Mouse (Mus musculus): ENCODE data around the gene Cct3.
A peak's percentile ranks its signal among the peaks of the same experiment; 100 is the strongest.
"Not testable (repeated sequence)": the region's sequence is repeated elsewhere in the genome, so short reads cannot be mapped to it uniquely, and the experiment has no call there.

Gene Cct3

GRCm38 (mm10) chr3:88296561-88297318 lies at the start of gene Cct3, which contains the start of gene Tsacc:
Cct3 (plus strand) TSS chr3:88297116.
Tsacc (minus strand) TSS chr3:88296999.
- DNase-seq (ENCODE audit: low spot score), result peak; percentile 81

GRCm38 (mm10) chr3:88247666-88248065 lies 49.2 kb upstream of the Cct3 start:
- no peak for DNase-seq (ENCODE audit: low spot score)

GRCm38 (mm10) chr3:88248406-88248805 lies 48.5 kb upstream of the Cct3 start:
- DNase-seq (ENCODE audit: low spot score), result no peak

- no peak for DNase-seq (ENCODE audit: low spot score)
Observed at GRCm38 (mm10) chr3:88252739-88253138, 44.2 kb upstream of the Cct3 start.

GRCm38 (mm10) chr3:88254268-88254926 lies 42.5 kb upstream of the Cct3 start, which contains the start of gene Rhbg:
Rhbg (minus strand) TSS chr3:88254709.
- DNase-seq (ENCODE audit: low spot score), result no peak

- DNase-seq (ENCODE audit: low spot score), result no peak
Observed at GRCm38 (mm10) chr3:88255950-88256349, 41.0 kb upstream of the Cct3 start.

- DNase-seq (ENCODE audit: low spot score), result no peak
Observed at GRCm38 (mm10) chr3:88256382-88256781, 40.5 kb upstream of the Cct3 start.

GRCm38 (mm10) chr3:88262346-88262745 lies 34.6 kb upstream of the Cct3 start:
- no peak for DNase-seq (ENCODE audit: low spot score)

GRCm38 (mm10) chr3:88268014-88268413 lies 28.9 kb upstream of the Cct3 start:
- not testable (repeated sequence) for DNase-seq (ENCODE audit: low spot score)

GRCm38 (mm10) chr3:88268991-88269390 lies 27.9 kb upstream of the Cct3 start:
- no peak for DNase-seq (ENCODE audit: low spot score)

GRCm38 (mm10) chr3:88271298-88271697 lies 25.6 kb upstream of the Cct3 start:
- DNase-seq (ENCODE audit: low spot score), result not testable (repeated sequence)

GRCm38 (mm10) chr3:88271859-88272258 lies 25.1 kb upstream of the Cct3 start:
- no peak for DNase-seq (ENCODE audit: low spot score)

GRCm38 (mm10) chr3:88274002-88274401 lies 22.9 kb upstream of the Cct3 start:
- no peak for DNase-seq (ENCODE audit: low spot score)

GRCm38 (mm10) chr3:88276121-88276520 lies 20.8 kb upstream of the Cct3 start:
- DNase-seq (ENCODE audit: low spot score), result no peak

GRCm38 (mm10) chr3:88276529-88277143 lies 20.3 kb upstream of the Cct3 start:
- DNase-seq (ENCODE audit: low spot score), result no peak

GRCm38 (mm10) chr3:88280035-88280434 lies 16.9 kb upstream of the Cct3 start:
- DNase-seq (ENCODE audit: low spot score), result no peak

GRCm38 (mm10) chr3:88281141-88281916 lies 15.6 kb upstream of the Cct3 start:
- DNase-seq (ENCODE audit: low spot score), result not testable (repeated sequence)

- DNase-seq (ENCODE audit: low spot score), result not testable (repeated sequence)
Observed at GRCm38 (mm10) chr3:88284815-88285564, 11.9 kb upstream of the Cct3 start.

- not testable (repeated sequence) for DNase-seq (ENCODE audit: low spot score)
Observed at GRCm38 (mm10) chr3:88285565-88285895, 11.4 kb upstream of the Cct3 start.

- no peak for DNase-seq (ENCODE audit: low spot score)
Observed at GRCm38 (mm10) chr3:88287110-88287509, 9.8 kb upstream of the Cct3 start, which contains the start of gene Gm38392. Gm38392 (minus strand) TSS chr3:88287210.

- DNase-seq (ENCODE audit: low spot score), result not testable (repeated sequence)
Observed at GRCm38 (mm10) chr3:88288133-88288713, 8.7 kb upstream of the Cct3 start.

Measured in ovary, postnatal 10 days (tissue).